Mouse (Mus musculus) c-Kit-positive CD71-negative TER-119-negative erythroid progenitor cells, embryonic 14.5 days (primary cell): ENCODE data around the gene Cd209g.
"Not testable (repeated sequence)": the region's sequence is repeated elsewhere in the genome, so short reads cannot be mapped to it uniquely, and the experiment has no call there.

Experiments
- DNase-seq: peaks from one replicate; pipeline ENCODE4 v3.0.0-alpha.2; 2013; ENCODE audit warnings: low read depth

The Cd209g gene

DNA sequence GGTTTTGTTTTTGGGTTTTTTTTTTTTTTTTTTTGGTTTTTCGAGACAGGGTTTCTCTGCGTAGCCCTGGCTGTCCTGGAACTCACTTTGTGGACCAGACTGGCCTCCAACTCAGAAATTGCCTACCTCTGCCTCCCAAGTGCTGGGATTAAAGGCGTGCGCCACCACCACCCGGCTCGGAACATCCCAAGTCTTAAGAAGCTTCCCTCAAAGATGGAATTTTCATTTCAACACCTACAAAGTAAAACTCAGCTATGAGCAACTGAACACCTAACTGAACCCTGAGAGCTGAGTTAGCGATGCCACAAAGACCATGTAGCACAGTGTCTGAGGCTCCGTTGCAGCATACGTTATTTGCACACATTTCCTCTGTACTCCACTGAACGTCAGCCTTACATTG, at the start of gene Cd209g:
Gene Cd209g (plus strand): TSS at position 301 of the 400 bp plus-strand sequence.
- DNase-seq = no peak

DNA sequence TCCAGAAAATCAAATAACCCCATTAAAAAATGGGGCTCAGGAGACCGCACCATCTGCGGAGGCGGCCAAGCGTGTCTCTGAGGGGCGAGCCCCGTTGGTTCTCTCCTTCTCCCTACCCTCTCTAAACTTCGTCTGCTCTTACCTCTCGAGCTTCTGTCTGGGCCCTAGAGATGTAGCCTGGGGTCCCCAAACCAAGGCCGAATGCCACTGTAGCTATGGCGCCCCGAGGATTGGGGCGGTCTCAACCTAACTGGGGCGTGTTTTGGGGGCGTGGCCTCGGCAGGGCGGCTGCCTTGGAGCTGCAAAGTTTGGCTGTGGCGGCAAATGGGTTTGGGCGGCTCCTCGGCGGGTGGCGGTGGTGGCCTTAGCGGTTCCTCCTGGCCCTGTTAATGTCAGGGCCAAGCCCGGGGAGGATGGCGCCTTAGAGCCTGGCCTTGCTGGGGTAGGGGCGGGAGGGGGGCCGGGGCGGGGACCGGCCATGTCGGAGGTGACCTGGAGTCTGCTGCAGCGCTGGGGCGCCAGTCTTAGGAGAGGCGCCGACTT, 46.6 kb upstream of the Cd209g start:
- DNase-seq = not testable (repeated sequence)

DNA sequence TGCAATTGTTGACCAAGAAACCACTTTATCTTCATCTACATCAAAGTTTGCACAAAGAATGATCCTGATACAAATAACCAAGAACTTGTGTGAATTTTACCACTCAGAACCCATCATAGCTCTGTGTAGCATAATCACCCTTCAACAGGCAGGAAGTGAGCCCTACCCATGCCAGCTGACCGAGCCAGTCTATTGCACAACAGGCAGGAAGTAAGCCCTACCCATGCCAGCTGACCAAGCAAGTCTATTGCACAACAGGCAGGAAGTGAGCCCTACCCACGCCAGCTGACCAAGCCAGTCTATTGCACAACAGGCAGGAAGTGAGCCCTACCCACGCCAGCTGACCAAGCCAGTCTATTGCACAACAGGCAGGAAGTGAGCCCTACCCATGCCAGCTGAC, 45.4 kb upstream of the Cd209g start:
- DNase-seq = peak; percentile 2

DNA sequence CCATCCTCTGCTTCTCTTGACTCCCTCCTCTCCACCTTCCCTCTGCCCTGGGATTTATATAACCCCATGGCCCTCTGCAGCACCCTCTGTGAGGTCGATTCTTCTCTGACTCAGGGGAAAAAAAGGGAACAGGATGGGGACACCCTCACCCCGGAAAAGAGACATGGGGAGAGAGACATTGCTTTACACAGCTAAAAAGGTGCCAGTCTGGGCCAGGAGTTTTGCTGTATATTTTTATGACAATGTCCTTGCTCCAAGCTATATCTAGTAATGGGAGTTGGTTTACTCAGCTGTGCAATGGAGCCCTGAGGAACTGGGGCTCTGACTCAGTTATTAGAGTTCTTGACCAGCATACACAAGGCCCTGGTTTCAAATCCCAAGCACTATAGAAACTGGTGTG, 28.2 kb upstream of the Cd209g start, which contains the start of gene Cd209f:
Gene Cd209f (minus strand): TSS at position 101 of the 400 bp plus-strand sequence.
- not testable (repeated sequence) for DNase-seq

DNA sequence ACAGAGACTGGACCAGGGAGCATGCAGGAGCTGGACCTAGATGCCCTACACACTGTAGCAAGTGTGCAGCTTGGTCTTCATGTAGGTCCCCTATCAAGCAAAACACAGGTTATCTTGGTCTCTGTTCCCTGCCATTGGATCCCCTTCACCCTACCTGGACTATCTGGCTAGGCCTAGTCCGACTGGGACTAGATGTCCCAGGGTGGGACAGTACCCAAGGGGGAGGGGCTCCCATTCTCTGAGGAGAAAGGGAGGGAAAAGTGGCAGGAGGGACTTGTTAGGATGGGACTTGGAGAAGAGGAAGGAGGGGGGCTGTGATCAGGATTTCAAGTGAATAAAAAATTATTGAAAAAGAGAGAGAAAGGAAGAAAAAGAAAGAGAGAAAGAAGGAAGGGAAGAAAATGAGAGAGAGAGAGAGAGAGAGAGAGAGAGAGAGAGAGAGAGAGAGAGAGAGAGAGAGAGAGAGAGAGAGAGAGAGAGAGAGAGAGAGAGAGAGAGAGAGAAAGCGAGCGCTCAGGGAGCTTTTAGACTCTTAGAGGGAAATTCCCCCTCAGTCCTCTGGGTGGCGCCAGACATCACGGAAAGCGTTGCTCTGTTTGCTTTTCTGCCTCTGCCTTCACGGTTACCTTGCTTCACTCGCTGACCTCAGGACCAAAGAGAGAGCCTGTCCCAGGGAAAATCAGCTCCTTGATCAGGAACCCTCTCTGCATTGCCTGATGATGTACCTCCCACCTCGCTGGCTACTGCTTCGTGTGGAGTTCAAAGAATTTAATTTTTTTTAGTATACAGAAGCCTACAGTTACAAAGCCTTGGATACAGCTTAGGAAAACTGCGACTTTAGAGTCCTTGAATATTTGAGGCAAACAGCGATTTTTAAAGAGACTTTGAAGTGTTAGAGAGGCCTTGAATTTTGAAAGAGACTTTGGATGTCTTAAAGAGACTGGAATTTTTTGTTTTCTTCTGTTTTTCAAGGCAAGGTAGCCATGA, 6.1 kb downstream of the Cd209g start:
- peak; percentile 77 for DNase-seq

DNA sequence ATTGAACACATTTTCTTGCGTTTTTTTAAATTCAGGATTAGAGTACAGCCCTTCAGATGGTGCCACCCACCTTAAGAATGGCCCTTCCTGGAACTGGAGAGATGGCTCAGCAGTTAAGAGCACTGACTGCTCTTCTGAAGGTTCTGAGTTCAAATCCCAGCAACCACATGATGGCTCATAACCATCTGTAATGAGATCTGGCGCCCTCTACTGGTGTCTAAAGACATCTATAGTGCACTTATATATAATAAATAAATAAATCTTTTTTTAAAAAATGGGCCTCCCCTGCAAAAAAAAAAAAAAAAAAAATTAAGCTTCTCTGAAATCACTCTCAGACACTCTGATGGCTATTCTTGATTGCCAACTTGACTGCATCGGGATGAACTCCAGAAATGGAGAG, 7.8 kb downstream of the Cd209g start:
- DNase-seq = no peak

DNA sequence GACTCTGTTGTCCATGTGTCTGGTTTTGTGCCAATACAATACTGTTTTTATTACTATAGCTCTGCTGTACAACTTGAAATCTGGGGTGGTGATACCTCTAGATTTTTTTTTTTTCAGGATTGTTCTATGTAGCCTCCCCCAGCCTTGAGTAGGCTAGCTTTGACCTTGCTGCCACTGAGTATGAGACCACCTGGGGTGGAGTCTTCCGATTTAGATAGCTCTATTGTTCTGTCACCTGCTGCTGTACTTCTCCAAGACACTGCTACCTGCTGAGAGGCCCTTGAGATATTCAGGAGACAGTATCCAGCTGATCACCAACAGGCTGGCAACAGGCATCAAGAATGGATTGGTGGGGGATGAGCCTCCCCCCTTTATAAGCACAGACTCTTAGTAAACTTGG, 13.4 kb downstream of the Cd209g start:
- DNase-seq = no peak

DNA sequence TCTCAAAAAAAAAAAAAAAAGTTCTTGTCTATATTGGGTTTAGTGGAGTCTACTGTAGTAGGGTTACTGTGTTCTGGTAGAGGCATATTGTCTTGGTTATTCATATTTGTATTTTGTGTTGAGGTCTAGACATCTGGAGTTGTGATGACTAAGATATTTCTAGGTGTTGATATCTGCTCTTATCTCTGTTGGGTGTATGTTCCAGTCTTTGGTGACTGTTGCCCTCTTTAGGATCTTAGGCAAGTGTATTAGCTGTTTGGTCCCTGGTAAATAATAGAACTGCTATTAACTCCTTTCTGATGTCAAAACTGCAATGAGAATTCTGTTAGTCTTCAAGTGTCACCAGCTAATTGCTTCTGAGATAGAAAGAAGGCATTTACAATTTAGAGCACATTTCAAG, 21.0 kb downstream of the Cd209g start:
- no peak for DNase-seq

DNA sequence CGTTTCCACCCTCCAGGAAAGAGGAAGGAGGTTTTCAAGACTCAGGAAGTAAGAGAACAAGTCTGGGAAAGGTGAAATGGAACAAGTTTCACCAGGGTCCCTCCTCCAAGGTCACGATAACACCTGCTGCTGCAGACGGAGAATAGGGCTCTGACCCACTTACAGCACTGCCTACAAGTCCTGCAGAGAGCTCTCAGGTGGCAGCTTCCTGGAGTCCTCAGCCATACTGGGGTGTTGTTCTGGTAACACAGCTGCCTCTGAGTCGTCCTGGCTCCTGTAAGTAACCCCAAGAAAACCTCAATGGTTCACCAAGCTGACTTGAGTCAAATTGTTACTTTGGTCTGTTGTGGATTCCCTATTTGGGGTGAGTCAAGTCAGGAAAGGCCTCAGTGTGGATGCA, 28.9 kb downstream of the Cd209g start:
- DNase-seq = no peak

DNA sequence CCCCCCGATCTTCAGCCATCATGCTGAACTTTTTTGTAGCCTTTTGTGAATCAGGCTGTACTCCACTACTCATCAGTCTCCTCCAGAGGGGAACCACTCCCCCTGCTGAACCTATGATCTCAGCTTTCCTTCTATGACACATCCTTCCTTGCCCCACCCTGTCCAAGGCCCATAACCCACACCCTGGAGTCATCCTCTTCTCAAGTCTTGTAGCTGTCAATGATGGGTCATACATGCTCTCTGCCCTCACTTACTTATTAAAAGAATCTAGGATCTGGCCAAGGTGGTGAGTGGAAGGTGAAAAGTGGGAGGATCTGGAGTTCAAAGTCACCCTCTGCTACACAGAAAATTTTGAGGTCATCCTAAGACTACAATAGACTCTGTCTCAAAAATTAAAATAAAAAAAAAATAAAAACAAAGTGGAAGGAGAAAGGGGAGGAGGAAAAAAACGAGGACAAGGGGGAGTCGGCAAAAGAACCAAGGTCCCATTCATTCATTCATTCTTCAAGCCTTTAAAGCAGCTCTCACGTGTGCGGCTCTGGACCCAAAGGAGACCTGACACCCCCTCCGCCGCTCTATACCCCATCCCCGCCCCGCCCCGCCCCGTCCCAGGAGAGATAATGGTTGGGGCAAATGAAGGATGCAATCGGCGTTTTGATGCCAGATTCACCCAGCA, 31.4 kb downstream of the Cd209g start:
- DNase-seq = no peak

DNA sequence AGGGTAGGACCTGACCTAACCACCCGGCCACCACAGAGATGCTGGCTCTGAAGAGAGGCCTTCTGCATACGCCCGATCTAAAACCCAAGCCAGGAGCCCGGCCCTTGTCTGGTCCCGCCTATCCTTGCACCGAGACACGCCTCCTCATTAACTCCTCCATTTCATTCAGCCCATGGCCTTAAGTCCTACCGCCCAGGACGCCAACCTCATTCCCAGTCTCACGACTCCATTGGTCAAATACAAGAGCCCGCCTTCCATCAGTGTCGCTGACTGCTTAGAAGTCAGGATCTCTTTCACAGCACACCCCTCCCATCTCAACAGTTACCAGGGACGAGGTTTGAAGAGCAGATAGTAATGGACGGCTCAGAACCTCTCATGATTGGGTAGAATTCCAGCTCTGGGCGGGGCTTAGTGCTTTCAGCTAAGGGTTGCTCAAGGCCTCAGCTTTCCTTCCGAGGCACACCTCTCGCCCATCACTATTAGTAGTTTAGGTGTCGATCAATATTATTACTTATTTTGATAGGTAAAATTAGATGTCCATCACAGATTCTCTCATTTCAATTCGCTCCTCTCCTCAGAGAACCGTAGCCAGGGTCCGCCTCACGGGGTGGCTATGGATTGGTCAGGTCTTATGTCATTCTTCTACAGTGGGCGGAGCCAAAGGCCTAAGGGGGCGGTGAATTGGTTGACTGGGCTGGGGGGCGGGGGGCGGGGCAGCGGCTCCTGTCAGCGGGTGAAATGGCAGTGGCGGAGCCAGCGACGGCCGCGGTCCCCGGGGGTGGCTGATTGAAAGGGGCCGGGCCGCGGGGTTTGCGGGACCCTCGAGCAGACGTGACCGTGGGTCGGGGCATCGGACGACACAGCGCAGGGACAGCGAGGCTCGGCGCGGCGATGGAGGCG, 32.2 kb downstream of the Cd209g start, which contains the start of gene Evi5l:
Gene Evi5l (plus strand): TSS at position 716 of the 900 bp plus-strand sequence.
- DNase-seq = peak; percentile 99

DNA sequence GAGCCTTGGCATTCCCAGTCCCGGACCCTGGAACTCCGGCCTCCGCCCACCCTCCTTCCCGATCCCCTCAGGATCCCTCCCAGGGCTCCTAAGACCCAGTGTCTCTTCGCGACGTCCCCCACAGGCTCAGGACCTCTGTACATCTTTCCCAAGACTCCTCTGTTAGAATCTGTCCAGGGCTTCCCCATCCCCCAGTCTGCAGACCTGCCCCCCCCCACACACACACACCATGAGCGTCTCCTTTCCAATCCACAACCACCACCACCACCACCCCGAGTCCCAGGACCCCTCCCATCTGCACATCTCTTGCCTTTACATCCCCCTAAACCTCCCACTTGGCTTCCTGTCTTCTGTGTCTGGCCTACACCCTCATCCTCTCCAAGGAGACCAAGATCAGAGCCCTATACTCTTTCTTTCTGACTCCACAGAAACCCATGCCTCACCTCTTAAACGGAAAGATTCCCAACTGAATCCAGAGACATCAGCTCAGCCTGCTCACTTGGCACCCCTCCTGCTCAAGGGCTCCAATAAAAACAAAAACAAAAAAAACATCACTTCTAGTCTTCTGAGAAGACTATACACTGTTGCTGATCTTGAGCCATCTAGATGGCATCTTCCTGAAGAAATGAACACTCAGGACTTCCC, 33.1 kb downstream of the Cd209g start:
- no peak for DNase-seq

DNA sequence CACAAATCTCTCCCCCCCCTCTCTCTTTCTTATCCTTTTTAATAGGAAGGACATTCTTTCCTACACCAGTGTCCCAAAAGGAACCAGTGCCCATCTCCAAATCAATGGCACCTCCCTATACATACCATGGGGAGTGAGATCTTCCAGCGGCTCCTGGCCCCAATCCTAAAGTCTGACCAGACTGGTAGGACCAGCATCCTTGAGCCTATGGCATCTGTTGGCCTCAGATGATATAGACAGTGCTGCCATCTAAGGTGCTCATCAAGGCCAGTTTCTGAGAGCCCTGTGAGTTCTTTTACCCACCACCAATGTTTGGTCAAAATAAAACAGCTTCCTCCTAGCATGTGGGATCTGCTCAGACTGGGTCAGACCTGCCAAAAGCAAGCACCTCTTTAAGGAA, 34.0 kb downstream of the Cd209g start:
- DNase-seq = no peak

DNA sequence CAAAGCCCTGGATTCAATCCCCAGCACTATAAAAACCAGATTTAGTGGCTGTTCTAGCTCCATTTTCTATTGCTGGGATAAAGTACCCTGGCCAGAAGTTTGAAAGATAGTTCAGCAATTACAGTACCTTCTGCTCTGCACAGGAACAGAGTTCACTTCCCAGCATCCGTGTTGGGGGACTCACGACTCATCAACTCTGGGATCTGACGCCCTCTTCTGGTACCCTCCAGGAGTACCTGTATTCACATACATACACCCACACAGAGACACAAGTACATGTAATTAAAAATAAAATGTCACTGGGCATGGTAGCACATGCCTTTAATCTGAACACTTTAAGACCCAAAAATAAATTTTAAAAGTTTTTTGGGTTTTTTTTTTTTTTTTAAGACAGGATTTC, 38.6 kb downstream of the Cd209g start:
- no peak for DNase-seq

DNA sequence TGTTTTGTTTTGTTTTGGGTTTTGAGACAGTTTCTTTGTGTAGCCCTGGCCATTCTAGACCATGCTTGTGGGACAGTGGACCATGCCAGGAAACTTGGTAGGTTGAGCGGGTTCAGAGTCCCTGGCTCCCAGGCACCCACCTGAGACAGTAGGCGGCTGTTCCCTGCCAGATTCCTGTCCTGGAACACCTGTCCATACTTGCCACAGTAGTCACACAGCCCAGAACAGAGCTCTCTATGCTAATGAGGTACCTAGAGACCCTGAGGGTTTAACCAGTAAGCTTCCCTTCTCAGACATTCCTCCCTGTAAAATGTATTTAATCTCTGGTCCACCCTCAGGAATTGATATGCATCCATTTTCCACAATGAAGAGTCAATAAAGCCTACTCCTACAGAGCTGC, 40.1 kb downstream of the Cd209g start:
- no peak for DNase-seq

DNA sequence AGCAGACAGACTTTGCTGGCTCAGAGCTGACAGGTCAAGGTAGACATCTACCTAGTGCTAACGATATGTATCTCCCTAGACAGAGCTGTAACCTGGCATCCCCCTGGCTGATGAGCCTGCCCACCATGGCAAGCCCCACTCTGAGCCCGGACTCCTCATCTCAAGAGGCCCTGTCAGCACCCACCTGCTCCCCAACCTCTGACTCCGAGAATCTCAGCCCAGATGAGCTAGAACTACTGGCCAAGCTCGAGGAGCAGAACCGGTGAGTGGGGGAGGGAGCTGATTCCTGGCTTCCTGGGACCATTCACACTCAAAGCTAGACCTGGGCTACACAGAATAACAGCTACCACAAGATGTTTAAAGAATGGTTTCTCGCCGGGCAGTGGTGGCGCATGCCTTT, 49.5 kb downstream of the Cd209g start:
- DNase-seq = no peak

DNA sequence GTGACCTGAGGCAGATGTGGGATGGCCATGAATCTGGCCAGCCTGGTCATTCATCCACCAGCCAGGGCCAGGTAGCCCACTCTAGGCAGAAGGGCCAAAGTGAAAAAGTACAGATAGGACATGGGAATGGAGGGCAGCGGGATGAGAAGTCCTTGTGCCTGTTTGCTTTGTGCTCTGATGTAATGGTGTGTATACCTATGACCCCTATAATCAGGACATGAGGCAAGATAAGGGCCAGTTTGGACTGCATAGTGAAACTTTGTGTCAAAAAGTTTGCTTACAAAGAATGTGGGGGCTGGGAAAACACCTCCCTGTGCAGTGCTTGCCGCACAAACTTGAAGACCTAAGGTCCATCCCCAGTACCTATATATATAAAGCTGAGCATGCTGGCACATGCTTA, 52.3 kb downstream of the Cd209g start:
- no peak for DNase-seq
